Mouse (Mus musculus) lung, adult 2 months (tissue): Measurements from ENCODE around the gene B3gat3.
"Not testable (repeated sequence)": the region's sequence is repeated elsewhere in the genome, so short reads cannot be mapped to it uniquely, and the experiment has no call there.

ENCODE experiments used
- CTCF ChIP-seq: fragments of 200-500 bp; IDR thresholded peaks from 2 replicates; pipeline ENCODE4 v1.5.1; 2011; ENCODE audit warnings: mild to moderate bottlenecking, low read length, control low read depth; ENCODE audit not compliant: insufficient read depth
- POLR2A ChIP-seq: fragments of 200-500 bp; IDR thresholded peaks from 2 replicates; pipeline ENCODE4 v1.6.1; 2011; ENCODE audit warnings: low read depth, mild to moderate bottlenecking, control low read depth, low read length, borderline replicate concordance; ENCODE audit errors: extremely low read depth

- not testable (repeated sequence) for TF ChIP-seq CTCF, POLR2A
These were observed 49.8 kb upstream of the B3gat3 start for GRCm38 (mm10) chr19:8870381-8870780.
